Mouse (Mus musculus) activated CD4-positive, CD25-positive, alpha-beta regulatory T cell (primary cell): Measurements from ENCODE around the gene Dyrk1a. TPM values are rescaled to one million over a fixed set of nuclear protein-coding genes. Genes with fewer than 3 reads are reported as not detected.

Experiments
- polyA plus RNA-seq, 2 experiments: library from polyadenylated mRNA; unstranded; fragments of 100-300 nt; shearing (Covaris generic); gene quantifications; one replicate each; pipeline ENCODE4 v1.2.1; 2017

Dyrk1a gene
- 10 to 100 TPM; 33.5 to 39.0 TPM for polyA plus RNA-seq

DNA sequence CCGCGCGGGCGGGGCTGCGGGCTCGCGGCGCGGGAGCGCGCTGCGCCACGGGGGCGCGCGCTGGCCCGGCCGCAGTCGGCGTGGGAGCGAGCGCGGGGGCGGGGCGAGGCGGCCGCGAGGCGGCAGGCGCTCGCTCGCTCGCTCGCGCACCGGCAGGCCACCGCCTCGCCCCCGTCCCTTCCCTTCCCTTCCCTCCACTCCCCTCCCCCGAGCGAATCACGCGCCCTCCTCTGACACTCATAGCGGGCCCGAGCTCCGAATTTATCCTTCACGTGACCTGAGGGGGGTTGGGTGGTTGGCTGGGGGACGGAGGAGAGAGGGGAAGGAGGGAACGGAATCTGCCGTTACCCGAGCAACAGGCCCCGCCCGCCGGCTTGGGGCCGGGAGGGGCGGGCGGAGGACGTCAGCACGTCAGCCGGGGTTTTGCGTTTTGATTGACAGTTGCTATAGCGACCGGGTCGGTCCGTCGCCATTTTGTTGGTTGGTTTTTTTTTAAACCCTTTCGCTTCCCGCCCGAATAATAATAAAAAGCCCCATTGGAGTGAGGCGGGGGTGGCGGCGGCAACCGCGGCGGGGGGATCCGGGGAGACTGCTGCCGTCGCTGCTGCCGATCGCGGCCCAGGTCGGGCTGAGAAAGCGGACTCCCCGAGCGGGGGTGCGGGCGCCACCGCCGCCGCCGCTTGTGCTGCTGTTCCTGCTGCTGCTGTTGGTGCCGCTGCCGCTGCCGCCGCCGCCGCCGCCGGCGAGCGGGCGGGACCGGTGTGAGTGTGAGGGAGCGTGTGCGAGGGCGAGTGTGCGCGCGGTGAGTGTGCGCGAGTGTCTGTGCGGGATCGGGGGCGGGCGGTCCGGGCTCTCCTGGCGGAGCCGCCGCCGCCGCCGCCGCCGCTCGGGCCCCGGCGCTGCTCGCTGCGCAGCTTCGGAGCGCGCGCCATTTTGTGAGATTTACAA lies at the start of gene Dyrk1a:
Dyrk1a (plus strand) TSS at position 782 of the 948 bp plus-strand sequence.

DNA sequence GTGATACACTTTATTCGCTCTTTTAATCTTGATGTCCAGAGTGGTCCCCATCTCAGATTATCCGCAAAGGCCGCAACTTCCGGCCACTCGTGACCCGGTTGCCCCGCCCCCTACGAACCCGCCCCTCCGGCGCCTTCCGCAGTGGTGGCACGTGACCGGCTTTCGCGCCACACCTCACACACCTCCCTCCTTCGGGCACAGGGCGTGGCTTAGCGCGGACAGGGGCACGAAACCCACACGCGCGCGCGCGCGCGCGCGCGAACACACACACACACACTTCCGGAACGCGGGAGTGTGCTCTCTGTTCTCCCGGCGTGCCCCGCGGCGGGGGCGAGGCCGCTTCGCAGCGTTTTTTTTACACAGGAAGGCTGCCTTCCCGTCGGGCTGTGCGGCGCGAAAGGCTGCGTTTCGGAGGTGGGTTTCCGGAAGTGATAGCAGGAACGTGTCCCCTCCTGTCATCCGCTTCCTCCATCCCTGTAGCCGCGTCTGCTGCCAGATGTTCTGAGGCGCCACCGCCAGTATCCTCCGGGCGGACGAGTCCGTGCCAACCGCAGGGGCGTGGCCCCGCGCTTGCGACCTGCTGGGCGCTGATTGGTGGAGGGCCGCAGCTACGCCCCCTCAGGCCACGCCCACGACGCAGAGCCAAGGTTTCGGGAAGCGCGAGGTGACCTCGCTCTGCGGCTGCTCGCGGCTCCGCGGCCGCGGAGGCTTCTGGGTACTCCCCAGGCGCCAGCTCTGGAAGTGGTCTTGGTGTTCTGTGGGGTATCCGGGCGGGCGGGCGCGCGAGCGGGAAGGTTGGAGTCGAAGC lies 43.3 kb upstream of the Dyrk1a start, which contains the start of gene Vps26c:
Vps26c (minus strand) TSS at position 487 of the 808 bp plus-strand sequence.

Other genes with a start within 250 kb of the Dyrk1a start
- gene Ripply3, start 241.6 kb upstream of the Dyrk1a start, polyA plus RNA-seq = 1 to 10 TPM in 1 of 2 experiments, under 1 TPM in 1; 0.15 to 1.3 TPM
- 10 to 100 TPM; 37.5 to 83.9 TPM for gene Ttc3, start 199.4 kb upstream of the Dyrk1a start, polyA plus RNA-seq
- 100 to 1,000 TPM in 1 of 2 experiments, 10 to 100 TPM in 1; 63.5 to 102 TPM for gene Pigp, start 198.2 kb upstream of the Dyrk1a start, polyA plus RNA-seq
- 10 to 100 TPM; 70.8 to 71.4 TPM for gene Vps26c, start 43.2 kb upstream of the Dyrk1a start, polyA plus RNA-seq